ENCODE assay signal across 8 mouse cellular contexts in the genomic region with DNA sequence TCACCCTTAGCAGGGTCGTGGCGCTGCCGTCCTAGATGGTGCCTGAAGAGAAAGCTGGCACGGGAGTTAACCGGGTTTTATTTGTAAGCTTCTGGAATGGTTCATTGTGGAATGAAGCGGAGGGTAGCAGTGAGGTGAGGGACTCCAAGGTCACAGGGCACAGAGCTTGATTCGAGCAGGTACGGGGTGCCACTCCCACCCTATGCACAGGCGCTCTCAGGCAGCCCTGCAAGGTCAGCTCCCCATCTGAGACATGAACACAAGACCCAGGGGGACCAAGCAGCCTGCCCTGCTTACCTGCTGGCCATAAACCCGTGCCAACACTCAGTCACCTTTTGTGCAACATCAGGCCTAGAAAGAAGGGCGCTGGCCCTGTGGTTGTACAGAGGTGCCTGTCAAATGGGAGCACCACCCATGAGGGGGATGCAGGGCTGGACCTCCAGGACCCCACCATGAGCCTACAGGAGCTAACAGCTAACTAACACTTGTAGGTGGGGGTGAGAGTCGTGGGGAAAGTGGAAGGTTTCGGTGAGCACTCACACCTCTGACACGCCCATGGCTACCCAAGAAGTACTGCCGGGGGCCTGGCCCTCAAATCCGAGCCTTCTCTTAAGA. TPM values are rescaled to one million over a fixed set of nuclear protein-coding genes. Genes with fewer than 3 reads are reported as not detected.
A peak's percentile ranks its signal among the peaks of the same experiment; 100 is the strongest.
DNase-seq lines count a peak whose midpoint lies in the region; ATAC-seq and TF ChIP-seq lines count a peak whose summit lies in the region.

No protein-coding gene starts in this region.

- peaks cover 4% of the 10 kb centered on the region; the same call in 1 of the 2 replicates for H3K36me3 ChIP-seq in forebrain, embryonic 16.5 days (ENCODE audit: control insufficient read depth, insufficient read depth)
- H3K36me3 ChIP-seq in hindbrain, postnatal 0 days (ENCODE audit: insufficient read depth, low read length) = peaks cover 9% of the 10 kb centered on the region
- peaks cover 17% of the 10 kb centered on the region for H3K36me3 ChIP-seq in liver, embryonic 13.5 days

- peak overlapping the region; percentile 88 for H3K27ac ChIP-seq in bone marrow macrophage, adult 2 months (ENCODE audit: insufficient read depth, low read depth, low read length)
- H3K27ac ChIP-seq in forebrain, embryonic 16.5 days (ENCODE audit: low read length) = peak overlapping the region; percentile 100
- H3K27ac ChIP-seq in hindbrain, postnatal 0 days = peak overlapping the region; percentile 100
- H3K27ac ChIP-seq in liver, embryonic 13.5 days = peak overlapping the region; percentile 92

- 0 out of 2 replicates have a peak, but pooled peaks have one; percentile 1 for ATAC-seq in forebrain, embryonic 16.5 days
- ATAC-seq in hindbrain, postnatal 0 days = peak; percentile 3; the same call in 1 of the 2 replicates
- no peak for ATAC-seq in liver, embryonic 13.5 days (ENCODE audit: low read depth)

- H3K4me3 ChIP-seq in bone marrow macrophage, adult 2 months (ENCODE audit: insufficient read depth, low read length) = peak overlapping the region; percentile 73
- peak overlapping the region; percentile 97 for H3K4me3 ChIP-seq in forebrain, embryonic 16.5 days (replicated peaks; ENCODE audit: low read length)
- peak overlapping the region; percentile 99 for H3K4me3 ChIP-seq in hindbrain, postnatal 0 days (ENCODE audit: low read length)
- H3K4me3 ChIP-seq in liver, embryonic 13.5 days (replicated peaks) = peak overlapping the region; percentile 97

- no peaks in the 10 kb centered on the region for H3K9me3 ChIP-seq in forebrain, embryonic 16.5 days (ENCODE audit: control insufficient read depth, low read length)
- H3K9me3 ChIP-seq in hindbrain, postnatal 0 days (ENCODE audit: low read length) = no peaks in the 10 kb centered on the region
- no peaks in the 10 kb centered on the region for H3K9me3 ChIP-seq in liver, embryonic 13.5 days (replicated peaks)

- peaks cover 34% of the 10 kb centered on the region for H3K4me1 ChIP-seq in bone marrow macrophage, adult 2 months (ENCODE audit: control insufficient read depth, insufficient read depth, low read length)
- H3K4me1 ChIP-seq in forebrain, embryonic 16.5 days (replicated peaks; ENCODE audit: control insufficient read depth, insufficient read depth, low read length) = peaks cover 34% of the 10 kb centered on the region
- H3K4me1 ChIP-seq in hindbrain, postnatal 0 days (ENCODE audit: insufficient read depth, low read length) = peaks cover 19% of the 10 kb centered on the region
- peaks cover 69% of the 10 kb centered on the region for H3K4me1 ChIP-seq in liver, embryonic 13.5 days (replicated peaks)

- peak overlapping the region; percentile 100 for H3K9ac ChIP-seq in forebrain, embryonic 16.5 days (replicated peaks; ENCODE audit: low read depth, low read length)
- H3K9ac ChIP-seq in hindbrain, postnatal 0 days (replicated peaks; ENCODE audit: low read length) = peak overlapping the region; percentile 100
- H3K9ac ChIP-seq in liver, embryonic 13.5 days = peak overlapping the region; percentile 100

- TF ChIP-seq CTCF in bone marrow macrophage, adult 2 months (IDR thresholded peaks at IDR 0.05; ENCODE audit: low read depth, low read length) = no peak
- no peak for TF ChIP-seq CTCF in hindbrain, postnatal 0 days (IDR thresholded peaks at IDR 0.05; ENCODE audit: low read depth)

- 3% methylated on average over 16 of the region's 16 CpGs for WGBS in forebrain, embryonic 16.5 days
- 1% methylated on average over 16 of the region's 16 CpGs for WGBS in hindbrain, postnatal 0 days
- 4% methylated on average over 16 of the region's 16 CpGs for WGBS in liver, embryonic 13.5 days (ENCODE audit: insufficient replicate concordance)

- peak overlapping the region; percentile 98 for H3K4me2 ChIP-seq in forebrain, embryonic 16.5 days (ENCODE audit: low read length)
- peak overlapping the region; percentile 97 for H3K4me2 ChIP-seq in hindbrain, postnatal 0 days (ENCODE audit: low read depth, low read length)
- peak overlapping the region; percentile 99 for H3K4me2 ChIP-seq in liver, embryonic 13.5 days

- TF ChIP-seq POLR2A in bone marrow macrophage, adult 2 months (IDR thresholded peaks at IDR 0.05; ENCODE audit: borderline replicate concordance, low read depth, low read length) = no peak

- peak; percentile 44 for DNase-seq in ovary, adult 18-20 months (ENCODE audit: low spot score)
- DNase-seq in ovary, postnatal 14 days (ENCODE audit: low spot score) = no peak
- peak; percentile 40 for DNase-seq in hindbrain, postnatal 0 days (ENCODE audit: low spot score)
- no peak for DNase-seq in liver, embryonic 13.5 days
- DNase-seq in spleen, postnatal 36 days (ENCODE audit: low spot score in 2 of 2) = peak; percentile 37 to 46
- DNase-seq in T-cell, adult 2 months (ENCODE audit: low spot score) = no peak

- H3K27me3 ChIP-seq in forebrain, embryonic 16.5 days (replicated peaks; ENCODE audit: control insufficient read depth, insufficient read depth, low read length) = no peaks in the 10 kb centered on the region
- H3K27me3 ChIP-seq in hindbrain, postnatal 0 days (ENCODE audit: insufficient read depth, low read length) = no peaks in the 10 kb centered on the region
- H3K27me3 ChIP-seq in liver, embryonic 13.5 days = peaks cover 29% of the 10 kb centered on the region

RNA-seq across cellular contexts. Expression of gene Actg1, which starts 1.1 kb away (rescaled TPM):
- polyA plus RNA-seq in bone marrow macrophage, adult 2 months (2012; ENCODE audit: insufficient read depth, insufficient read length, missing spikeins) = 2,086 and 2,131 TPM in 2 replicates
- 4,159 and 4,175 TPM in 2 replicates for polyA plus RNA-seq in forebrain, embryonic 16.5 days (2015; fragmentation: Nextera tagmentation; extraction: Ambion mirVana)
- total RNA-seq in hindbrain, postnatal 0 days (2014; rRNA removed) = 2,410 and 2,568 TPM in 2 replicates
- 3,348 and 3,639 TPM in 2 replicates for polyA plus RNA-seq in hindbrain, postnatal 0 days (2015; fragmentation: Nextera tagmentation; extraction: Ambion mirVana)
- polyA plus RNA-seq in liver, embryonic 13.5 days (2015; fragmentation: Nextera tagmentation; extraction: Ambion mirVana) = 712 and 750 TPM in 2 replicates

RNA-seq across cellular contexts. Expression of gene Fscn2, which starts 11.9 kb away (rescaled TPM):
- not detected in 2 replicates for polyA plus RNA-seq in bone marrow macrophage, adult 2 months (2012; ENCODE audit: insufficient read depth, insufficient read length, missing spikeins)
- 1.3 and 1.5 TPM in 2 replicates for polyA plus RNA-seq in forebrain, embryonic 16.5 days (2015; fragmentation: Nextera tagmentation; extraction: Ambion mirVana)
- 3.0 and 9.0 TPM in 2 replicates for total RNA-seq in hindbrain, postnatal 0 days (2014; rRNA removed)
- polyA plus RNA-seq in hindbrain, postnatal 0 days (2015; fragmentation: Nextera tagmentation; extraction: Ambion mirVana) = 1.5 and 1.9 TPM in 2 replicates
- polyA plus RNA-seq in liver, embryonic 13.5 days (2015; fragmentation: Nextera tagmentation; extraction: Ambion mirVana) = not detected in 2 replicates

RNA-seq across cellular contexts. Expression of gene Faap100, which starts 29.1 kb away (rescaled TPM):
- 10.4 and 13.1 TPM in 2 replicates for polyA plus RNA-seq in bone marrow macrophage, adult 2 months (2012; ENCODE audit: insufficient read depth, insufficient read length, missing spikeins)
- 72.7 and 95.3 TPM in 2 replicates for polyA plus RNA-seq in forebrain, embryonic 16.5 days (2015; fragmentation: Nextera tagmentation; extraction: Ambion mirVana)
- total RNA-seq in hindbrain, postnatal 0 days (2014; rRNA removed) = 175 and 178 TPM in 2 replicates
- 74.6 and 76.4 TPM in 2 replicates for polyA plus RNA-seq in hindbrain, postnatal 0 days (2015; fragmentation: Nextera tagmentation; extraction: Ambion mirVana)
- 7.8 and 8.7 TPM in 2 replicates for polyA plus RNA-seq in liver, embryonic 13.5 days (2015; fragmentation: Nextera tagmentation; extraction: Ambion mirVana)

Comparison
In these comparisons a context has a peak if more than half of its experiments do, and no peak if none do; other contexts are left out.
1. DNase-seq: peak in ovary, adult 18-20 months (single experiment), hindbrain, postnatal 0 days (single experiment) and spleen, postnatal 36 days (2 of 2); none in ovary, postnatal 14 days (single experiment), liver, embryonic 13.5 days (single experiment) and T-cell, adult 2 months (single experiment).
2. Peak in every context shown above with its lines, with median percentiles within 50 percentile points of each other: H3K27ac ChIP-seq, H3K4me3 ChIP-seq, H3K4me2 ChIP-seq and H3K9ac ChIP-seq.